Mouse (Mus musculus) limb, embryonic 11.5 days (tissue): ENCODE measurements around the gene Disp1. TPM values are rescaled to one million over a fixed set of nuclear protein-coding genes. Genes with fewer than 3 reads are reported as not detected.

ENCODE experiments used
- ATAC-seq: fragments of 200-750 bp; cut with Nextera tagmentation; 2 replicates; pipeline ENCODE4 v1.8.0; 2017; ENCODE audit warnings: low read depth; ENCODE audit not compliant: insufficient number of reproducible peaks, low FRiP score, low TSS enrichment
- DNase-seq: peaks from one replicate; pipeline ENCODE4 v3.0.0-alpha.2; 2015; ENCODE audit warnings: low spot score
- H3K27ac ChIP-seq: fragments of 300-500 bp; sonication (generic); replicated peaks from 2 replicates; pipeline ENCODE4 v1.5.1; 2014; ENCODE audit warnings: low read depth, mild to moderate bottlenecking, low read length
- H3K27me3 ChIP-seq: fragments of 300-500 bp; sonication (generic); 2 replicates; pipeline ENCODE4 v1.6.1; 2014; ENCODE audit warnings: mild to moderate bottlenecking, low read length, mixed read lengths; ENCODE audit not compliant: control insufficient read depth, insufficient read depth
- H3K36me3 ChIP-seq: fragments of 300-500 bp; sonication (generic); 2 replicates; pipeline ENCODE4 v1.6.1; 2014; ENCODE audit warnings: mild to moderate bottlenecking, low read length, moderate library complexity, mixed read lengths; ENCODE audit not compliant: control insufficient read depth, insufficient read depth
- H3K4me1 ChIP-seq: fragments of 300-500 bp; sonication (generic); 2 replicates; pipeline ENCODE4 v1.6.1; 2014; ENCODE audit warnings: low read length, mixed read lengths; ENCODE audit not compliant: control insufficient read depth, insufficient read depth
- H3K4me2 ChIP-seq: fragments of 300-500 bp; sonication (generic); 2 replicates; pipeline ENCODE4 v1.6.1; 2014; ENCODE audit warnings: low read depth, mild to moderate bottlenecking, moderate library complexity; ENCODE audit not compliant: severe bottlenecking
- H3K4me3 ChIP-seq: fragments of 300-500 bp; sonication (generic); 2 replicates; pipeline ENCODE4 v1.5.1; 2014; ENCODE audit warnings: low read depth, low read length
- H3K9ac ChIP-seq: fragments of 300-500 bp; sonication (generic); 2 replicates; pipeline ENCODE4 v1.6.1; 2014; ENCODE audit warnings: mild to moderate bottlenecking, low read length
- H3K9me3 ChIP-seq: fragments of 300-500 bp; sonication (generic); 2 replicates; pipeline ENCODE4 v1.6.1; 2016; ENCODE audit warnings: low read length; ENCODE audit not compliant: control insufficient read depth
- WGBS: fragments of 180-500 bp; shearing (Covaris S2); extraction: QIAGEN DNeasy Blood & Tissue Kit; methylation state at CpG from one replicate; pipeline ENCODE4 v1.1.7; 2014; 5-methylcytosine and 5-hydroxymethylcytosine counted together
- polyA plus RNA-seq: library from polyadenylated mRNA; unstranded; fragments of >200 nt; fragmentation: Nextera tagmentation; extraction: Ambion mirVana; gene quantifications from 2 replicates; pipeline ENCODE4 v1.2.1, GENCODE M21; 2014

Gene Disp1
- polyA plus RNA-seq, 1 experiment from 2014 or later: 19.3 TPM

DNA sequence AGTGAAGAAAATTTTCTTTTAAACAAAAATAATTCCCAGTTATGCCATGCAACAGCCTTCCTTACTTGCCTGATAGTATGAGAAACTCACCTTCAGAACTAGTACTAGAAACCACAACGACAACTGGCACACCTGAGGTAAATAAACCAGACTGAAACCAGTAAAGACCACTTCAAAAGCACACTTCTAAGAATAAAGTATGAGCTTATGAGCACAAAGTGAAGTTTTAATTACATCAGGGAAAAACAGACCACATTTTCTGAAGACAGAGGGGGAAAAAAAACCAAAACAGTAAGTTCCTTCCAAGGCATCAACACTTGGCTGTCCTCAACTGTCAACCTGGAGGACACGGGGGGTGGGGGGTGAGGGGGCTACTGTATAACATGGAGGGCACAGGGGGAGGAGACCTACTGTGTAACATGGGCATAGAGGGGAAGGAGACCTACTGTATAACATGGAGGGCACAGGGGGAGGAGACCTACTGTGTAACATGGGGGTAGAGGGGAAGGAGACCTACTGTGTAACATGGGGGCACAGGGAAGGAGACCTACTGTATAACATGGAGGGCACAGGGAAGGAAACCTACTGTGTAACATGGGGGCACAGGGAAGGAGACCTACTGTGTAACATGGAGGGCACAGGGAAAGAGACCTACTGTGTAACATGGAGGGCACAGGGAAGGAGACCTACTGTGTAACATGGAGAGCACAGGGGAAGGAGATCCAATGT is 40.9 kb downstream of the Disp1 start:
- H3K9ac ChIP-seq: no peak overlapping the region
- H3K9me3 ChIP-seq: no peaks in the 10 kb centered on the region
- H3K4me2 ChIP-seq: no peak overlapping the region
- H3K4me1 ChIP-seq: peaks cover 16% of the 10 kb centered on the region
- no peak overlapping the region for H3K27ac ChIP-seq
- WGBS: 48% methylated on average over 2 of the region's 2 CpGs
- no peak for DNase-seq
- H3K36me3 ChIP-seq: no peaks in the 10 kb centered on the region
- ATAC-seq: no peak
- H3K4me3 ChIP-seq: no peak overlapping the region
- H3K27me3 ChIP-seq: no peaks in the 10 kb centered on the region

GRCm38 (mm10) chr1:183179316-183179715 is 42.0 kb downstream of the Disp1 start:
- Histone ChIP-seq H3K4me1 (peaks cover 15% of the 10 kb centered on the region), H3K36me3 (no peaks in the 10 kb centered on the region), H3K9me3 (no peaks in the 10 kb centered on the region), H3K4me3 (no peak overlapping the region), H3K27ac (no peak overlapping the region), H3K4me2 (no peak overlapping the region), H3K9ac (no peak overlapping the region), H3K27me3 (no peaks in the 10 kb centered on the region)
- WGBS: 93% methylated on average over 5 of the region's 5 CpGs
- no peak for DNase-seq
- no peak for ATAC-seq

- 92% methylated on average over 8 of the region's 8 CpGs for WGBS
- DNase-seq: no peak
- H3K9me3 ChIP-seq: no peaks in the 10 kb centered on the region
- no peak overlapping the region for H3K9ac ChIP-seq
- H3K36me3 ChIP-seq: no peaks in the 10 kb centered on the region
- peaks cover 3% of the 10 kb centered on the region; the same call in 1 of the 2 replicates for H3K4me1 ChIP-seq
- no peak for ATAC-seq
- H3K27ac ChIP-seq: no peak overlapping the region
- no peak overlapping the region for H3K4me2 ChIP-seq
- H3K27me3 ChIP-seq: no peaks in the 10 kb centered on the region
- H3K4me3 ChIP-seq: no peak overlapping the region
Observed at GRCm38 (mm10) chr1:183175236-183175635, 46.1 kb downstream of the Disp1 start.

GRCm38 (mm10) chr1:183171095-183171494 is 50.2 kb downstream of the Disp1 start:
- Histone ChIP-seq H3K4me3 (no peak overlapping the region), H3K9ac (no peak overlapping the region), H3K36me3 (no peaks in the 10 kb centered on the region), H3K4me1 (peaks cover 24% of the 10 kb centered on the region), H3K4me2 (no peak overlapping the region), H3K27me3 (no peaks in the 10 kb centered on the region), H3K27ac (no peak overlapping the region), H3K9me3 (no peaks in the 10 kb centered on the region)
- 81% methylated on average over 5 of the region's 5 CpGs for WGBS
- DNase-seq (no peak), ATAC-seq (no peak)

- 16% methylated on average over 6 of the region's 6 CpGs for WGBS
- DNase-seq (no peak), ATAC-seq (no peak)
- H3K4me3 ChIP-seq: no peak overlapping the region
- H3K9ac ChIP-seq: no peak overlapping the region
- peaks cover 39% of the 10 kb centered on the region for H3K4me1 ChIP-seq
- H3K4me2 ChIP-seq: no peak overlapping the region
- 0 out of 2 replicates have a peak, but pooled peaks cover 3% of the 10 kb centered on the region for H3K36me3 ChIP-seq
- H3K27me3 ChIP-seq: no peaks in the 10 kb centered on the region
- no peaks in the 10 kb centered on the region; the same call in 1 of the 2 replicates for H3K9me3 ChIP-seq
- peak overlapping the region; percentile 45; the same call in 1 of the 2 replicates for H3K27ac ChIP-seq
Observed at GRCm38 (mm10) chr1:183168465-183168864, 52.9 kb downstream of the Disp1 start.

GRCm38 (mm10) chr1:183167776-183168175 is 53.5 kb downstream of the Disp1 start:
- H3K27me3 ChIP-seq: no peaks in the 10 kb centered on the region
- DNase-seq: peak; percentile 49
- 49% methylated on average over 12 of the region's 12 CpGs for WGBS
- H3K27ac ChIP-seq: peak overlapping the region; percentile 45
- no peak overlapping the region for H3K4me3 ChIP-seq
- no peaks in the 10 kb centered on the region; the same call in 1 of the 2 replicates for H3K9me3 ChIP-seq
- ATAC-seq: no peak
- H3K9ac ChIP-seq: no peak overlapping the region
- no peak overlapping the region for H3K4me2 ChIP-seq
- H3K36me3 ChIP-seq: 0 out of 2 replicates have a peak, but pooled peaks cover 3% of the 10 kb centered on the region
- peaks cover 39% of the 10 kb centered on the region for H3K4me1 ChIP-seq

GRCm38 (mm10) chr1:183166700-183167099 is 54.6 kb downstream of the Disp1 start:
- H3K27me3 ChIP-seq: no peaks in the 10 kb centered on the region
- 92% methylated on average over 5 of the region's 5 CpGs for WGBS
- H3K9me3 ChIP-seq: no peaks in the 10 kb centered on the region; the same call in 1 of the 2 replicates
- peaks cover 39% of the 10 kb centered on the region for H3K4me1 ChIP-seq
- H3K27ac ChIP-seq: no peak overlapping the region
- H3K36me3 ChIP-seq: 0 out of 2 replicates have a peak, but pooled peaks cover 3% of the 10 kb centered on the region
- no peak for ATAC-seq
- H3K9ac ChIP-seq: no peak overlapping the region
- no peak for DNase-seq
- H3K4me3 ChIP-seq: no peak overlapping the region
- H3K4me2 ChIP-seq: no peak overlapping the region

- Histone ChIP-seq H3K36me3 (0 out of 2 replicates have a peak, but pooled peaks cover 3% of the 10 kb centered on the region), H3K4me2 (no peak overlapping the region), H3K4me1 (peaks cover 35% of the 10 kb centered on the region), H3K9ac (no peak overlapping the region), H3K9me3 (no peaks in the 10 kb centered on the region; the same call in 1 of the 2 replicates), H3K27me3 (no peaks in the 10 kb centered on the region), H3K4me3 (no peak overlapping the region), H3K27ac (peak overlapping the region; percentile 42; the same call in 1 of the 2 replicates)
- ATAC-seq: no peak
- no peak for DNase-seq
- 27% methylated on average over 8 of the region's 8 CpGs for WGBS
Observed at GRCm38 (mm10) chr1:183164648-183165071, 56.7 kb downstream of the Disp1 start.
